Mouse (Mus musculus): ENCODE data around the gene Prune1.

Prune1 gene

DNA sequence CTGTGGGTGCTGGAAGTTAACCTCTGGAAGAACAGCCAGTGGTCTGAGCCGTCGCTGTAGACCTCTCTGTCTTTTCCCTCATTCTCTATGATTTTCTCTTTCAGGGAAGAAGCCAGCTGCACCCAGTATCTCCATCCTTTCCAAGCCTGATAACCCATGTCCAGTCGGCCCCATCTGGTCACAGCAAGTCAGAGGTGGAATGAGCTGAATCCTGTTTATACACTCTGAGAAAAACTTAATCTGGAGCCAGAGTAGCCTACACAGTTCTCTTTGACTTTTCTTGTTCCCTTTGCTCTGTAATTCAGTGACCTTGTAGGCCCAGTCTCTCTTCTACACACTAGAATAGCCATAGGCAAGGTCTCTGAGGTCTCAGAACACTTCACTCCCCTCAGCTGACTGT, 5.7 kb upstream of the Prune1 start:
- TF ChIP-seq NANOG (IDR thresholded peaks at IDR 0.05; ENCODE audit: borderline replicate concordance, low read length) (no peak), POU5F1 (IDR thresholded peaks at IDR 0.05; ENCODE audit: borderline replicate concordance, low read length) (no peak), CTCF (conservative IDR thresholded peaks at IDR 0.05; ENCODE audit: low read length) (no peak)
- no peaks in the 10 kb centered on the region for H3K9me3 ChIP-seq (ENCODE audit: low read length)
- no peak overlapping the region for H3K4me3 ChIP-seq (replicated peaks; ENCODE audit: low read length)
- peaks cover 89% of the 10 kb centered on the region for H3K4me1 ChIP-seq (replicated peaks; ENCODE audit: low read depth, low read length)
- H3K36me3 ChIP-seq (ENCODE audit: insufficient read depth, low read length) = peaks cover 66% of the 10 kb centered on the region
- no peaks in the 10 kb centered on the region for H3K27me3 ChIP-seq (ENCODE audit: insufficient read depth, low read length)

DNA sequence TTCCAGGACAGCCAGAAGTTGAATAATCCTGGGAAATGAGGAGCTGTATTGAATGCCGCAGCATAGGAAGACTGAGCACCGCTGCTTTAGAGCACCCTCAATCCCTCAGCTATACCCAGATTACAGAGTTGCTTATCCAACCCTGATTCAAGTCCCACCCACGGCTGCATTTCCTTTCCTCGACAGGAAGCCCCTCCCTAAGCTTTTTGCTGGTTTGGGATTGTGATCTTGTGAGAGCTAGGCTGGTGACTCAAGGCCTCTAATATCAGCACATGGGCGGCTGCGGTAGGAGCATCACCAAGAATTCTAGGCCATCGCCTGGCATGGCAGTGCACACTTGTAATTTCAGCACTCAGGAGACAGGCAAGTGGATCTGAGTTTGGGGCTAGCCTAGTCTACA, 4.6 kb upstream of the Prune1 start:
- Histone ChIP-seq H3K4me3 (replicated peaks; ENCODE audit: low read length) (peak overlapping the region; percentile 95), H3K9me3 (ENCODE audit: low read length) (no peaks in the 10 kb centered on the region), H3K27me3 (ENCODE audit: insufficient read depth, low read length) (no peaks in the 10 kb centered on the region), H3K36me3 (ENCODE audit: insufficient read depth, low read length) (peaks cover 56% of the 10 kb centered on the region), H3K4me1 (replicated peaks; ENCODE audit: low read depth, low read length) (peaks cover 85% of the 10 kb centered on the region)
- TF ChIP-seq POU5F1 (IDR thresholded peaks at IDR 0.05; ENCODE audit: borderline replicate concordance, low read length) = no peak
- TF ChIP-seq CTCF (conservative IDR thresholded peaks at IDR 0.05; ENCODE audit: low read length) = no peak
- TF ChIP-seq NANOG (IDR thresholded peaks at IDR 0.05; ENCODE audit: borderline replicate concordance, low read length) = no peak

DNA sequence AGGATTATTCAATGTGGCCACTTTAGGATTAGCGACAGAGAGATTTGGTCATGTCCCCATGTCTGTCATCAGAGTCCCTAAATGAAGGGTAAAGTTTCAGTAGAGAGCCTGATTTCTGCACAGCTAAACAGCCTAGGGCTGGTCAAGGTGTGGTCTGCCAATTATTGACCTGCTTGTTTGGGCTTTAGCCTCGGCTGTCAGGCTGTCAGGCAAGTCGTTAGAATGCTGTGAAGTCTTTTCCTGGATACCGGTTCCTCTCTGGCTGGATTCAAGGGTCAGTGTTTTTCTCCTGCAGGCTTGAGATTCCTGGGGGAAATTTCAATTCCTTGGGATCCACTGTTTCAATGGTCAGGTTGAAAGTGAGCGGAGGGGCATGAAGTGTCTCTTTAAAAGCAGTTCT, 4.1 kb upstream of the Prune1 start:
- Histone ChIP-seq H3K9me3 (ENCODE audit: low read length) (no peaks in the 10 kb centered on the region), H3K36me3 (ENCODE audit: insufficient read depth, low read length) (peaks cover 51% of the 10 kb centered on the region), H3K27me3 (ENCODE audit: insufficient read depth, low read length) (no peaks in the 10 kb centered on the region), H3K4me3 (replicated peaks; ENCODE audit: low read length) (peak overlapping the region; percentile 95), H3K4me1 (replicated peaks; ENCODE audit: low read depth, low read length) (peaks cover 80% of the 10 kb centered on the region)
- no peak for TF ChIP-seq CTCF (conservative IDR thresholded peaks at IDR 0.05; ENCODE audit: low read length)
- TF ChIP-seq NANOG (IDR thresholded peaks at IDR 0.05; ENCODE audit: borderline replicate concordance, low read length) = no peak
- no peak for TF ChIP-seq POU5F1 (IDR thresholded peaks at IDR 0.05; ENCODE audit: borderline replicate concordance, low read length)

DNA sequence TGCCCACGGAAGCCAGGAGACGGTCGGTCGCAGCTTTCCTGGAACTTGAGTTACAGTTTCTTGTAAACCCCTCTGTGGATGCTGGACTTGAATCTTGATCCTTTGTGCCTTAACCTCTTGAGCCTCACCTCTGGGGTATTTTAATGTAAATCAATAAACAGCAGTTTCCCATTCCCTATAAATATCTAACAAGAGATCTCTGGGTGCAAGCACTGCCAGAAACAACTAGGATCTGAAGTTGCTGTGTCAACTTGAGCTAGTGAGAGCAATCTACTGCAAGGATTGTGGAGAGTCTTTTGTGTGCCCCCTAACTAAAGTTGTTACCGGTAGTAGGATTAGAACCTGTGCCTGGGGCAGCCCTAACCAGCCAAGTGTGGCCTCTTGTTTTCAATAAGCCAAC, 3.5 kb upstream of the Prune1 start:
- Histone ChIP-seq H3K27me3 (ENCODE audit: insufficient read depth, low read length) (no peaks in the 10 kb centered on the region), H3K36me3 (ENCODE audit: insufficient read depth, low read length) (peaks cover 44% of the 10 kb centered on the region), H3K9me3 (ENCODE audit: low read length) (no peaks in the 10 kb centered on the region), H3K4me1 (replicated peaks; ENCODE audit: low read depth, low read length) (peaks cover 77% of the 10 kb centered on the region), H3K4me3 (replicated peaks; ENCODE audit: low read length) (peak overlapping the region; percentile 95)
- TF ChIP-seq CTCF (conservative IDR thresholded peaks at IDR 0.05; ENCODE audit: low read length) (no peak), POU5F1 (IDR thresholded peaks at IDR 0.05; ENCODE audit: borderline replicate concordance, low read length) (no peak), NANOG (IDR thresholded peaks at IDR 0.05; ENCODE audit: borderline replicate concordance, low read length) (no peak)

DNA sequence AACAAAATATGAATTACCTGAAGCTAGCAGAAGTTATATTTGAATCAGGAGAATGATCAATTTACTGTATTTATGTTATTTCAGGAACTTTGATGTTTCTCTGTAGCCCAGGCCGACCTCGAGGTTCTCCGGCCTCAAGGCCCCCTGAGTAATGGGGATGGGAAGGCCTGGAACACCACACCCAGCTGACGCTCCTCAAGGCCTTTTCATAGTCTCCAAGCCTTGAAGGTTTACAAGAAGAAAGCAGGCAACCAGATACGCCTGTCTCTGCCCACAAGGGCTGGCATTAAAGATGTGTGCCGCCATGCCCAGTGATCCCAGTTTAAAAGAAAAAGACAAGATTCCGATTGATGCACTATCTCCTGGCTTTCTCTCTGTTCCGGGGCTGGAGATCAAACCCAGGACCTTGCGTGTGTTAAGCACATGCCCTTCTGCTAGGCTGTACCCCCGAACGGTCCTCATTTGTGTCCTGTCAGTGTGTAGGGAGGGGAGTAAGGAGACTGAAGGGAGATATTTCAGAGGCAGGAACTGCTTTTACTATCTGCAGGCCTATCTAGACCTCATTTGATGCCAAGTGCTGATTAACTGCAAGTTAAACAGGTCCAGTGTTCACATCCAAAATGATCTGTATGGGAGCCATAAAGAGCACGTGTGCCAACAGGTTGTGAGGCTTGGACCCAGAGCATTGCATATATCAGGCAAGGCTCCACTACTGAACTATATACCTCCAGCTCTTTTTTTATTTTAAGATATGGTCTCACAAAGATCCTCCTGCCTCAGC, 2.8 kb upstream of the Prune1 start:
- no peak for TF ChIP-seq POU5F1 (IDR thresholded peaks at IDR 0.05; ENCODE audit: borderline replicate concordance, low read length)
- no peak for TF ChIP-seq NANOG (IDR thresholded peaks at IDR 0.05; ENCODE audit: borderline replicate concordance, low read length)
- no peak for TF ChIP-seq CTCF (conservative IDR thresholded peaks at IDR 0.05; ENCODE audit: low read length)
- H3K4me1 ChIP-seq (replicated peaks; ENCODE audit: low read depth, low read length) = peaks cover 74% of the 10 kb centered on the region
- no peaks in the 10 kb centered on the region for H3K27me3 ChIP-seq (ENCODE audit: insufficient read depth, low read length)
- H3K9me3 ChIP-seq (ENCODE audit: low read length) = no peaks in the 10 kb centered on the region
- peaks cover 37% of the 10 kb centered on the region for H3K36me3 ChIP-seq (ENCODE audit: insufficient read depth, low read length)
- peak overlapping the region; percentile 95 for H3K4me3 ChIP-seq (replicated peaks; ENCODE audit: low read length)

DNA sequence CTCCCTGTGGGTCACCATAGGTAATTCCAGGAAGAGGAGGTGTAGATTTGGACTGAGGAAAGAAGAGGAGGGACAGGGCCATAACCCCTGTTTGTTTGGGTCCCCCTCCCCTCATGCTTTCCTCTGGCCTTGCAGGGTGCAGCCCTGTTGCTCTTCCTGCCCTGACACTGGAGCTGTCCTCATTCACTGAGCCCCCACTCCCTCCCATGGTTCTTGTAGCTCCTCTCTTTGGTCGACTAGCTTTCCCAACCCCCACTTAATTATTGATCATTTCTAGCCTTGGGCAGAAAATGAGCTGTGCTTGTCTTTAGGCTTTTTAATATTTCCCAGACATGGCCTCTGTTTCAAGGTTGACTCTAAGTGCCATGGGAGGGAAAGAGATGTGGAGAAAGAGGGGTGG, 2.2 kb upstream of the Prune1 start:
- no peak for TF ChIP-seq CTCF (conservative IDR thresholded peaks at IDR 0.05; ENCODE audit: low read length)
- Histone ChIP-seq H3K27me3 (ENCODE audit: insufficient read depth, low read length) (no peaks in the 10 kb centered on the region), H3K4me3 (replicated peaks; ENCODE audit: low read length) (peak overlapping the region; percentile 95), H3K36me3 (ENCODE audit: insufficient read depth, low read length) (peaks cover 37% of the 10 kb centered on the region), H3K9me3 (ENCODE audit: low read length) (no peaks in the 10 kb centered on the region), H3K4me1 (replicated peaks; ENCODE audit: low read depth, low read length) (peaks cover 75% of the 10 kb centered on the region)

DNA sequence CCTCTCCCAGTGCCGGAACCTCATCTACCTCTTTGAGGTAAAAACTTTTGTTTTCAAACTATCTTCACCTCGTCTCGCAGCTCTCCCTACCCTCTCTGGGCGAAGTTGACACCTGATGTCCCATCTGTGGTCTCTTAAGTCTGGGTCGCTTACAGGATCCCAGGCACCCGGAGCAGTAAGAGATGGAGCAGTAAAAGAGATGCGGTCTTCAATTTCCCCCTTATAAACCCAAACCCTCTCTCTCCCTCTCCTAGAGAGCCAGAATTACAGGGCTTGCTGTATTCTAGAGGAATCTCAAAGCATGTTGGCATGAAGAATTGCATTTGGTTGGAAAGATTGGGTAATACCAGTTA, 1.7 kb upstream of the Prune1 start:
- peaks cover 33% of the 10 kb centered on the region for H3K36me3 ChIP-seq (ENCODE audit: insufficient read depth, low read length)

DNA sequence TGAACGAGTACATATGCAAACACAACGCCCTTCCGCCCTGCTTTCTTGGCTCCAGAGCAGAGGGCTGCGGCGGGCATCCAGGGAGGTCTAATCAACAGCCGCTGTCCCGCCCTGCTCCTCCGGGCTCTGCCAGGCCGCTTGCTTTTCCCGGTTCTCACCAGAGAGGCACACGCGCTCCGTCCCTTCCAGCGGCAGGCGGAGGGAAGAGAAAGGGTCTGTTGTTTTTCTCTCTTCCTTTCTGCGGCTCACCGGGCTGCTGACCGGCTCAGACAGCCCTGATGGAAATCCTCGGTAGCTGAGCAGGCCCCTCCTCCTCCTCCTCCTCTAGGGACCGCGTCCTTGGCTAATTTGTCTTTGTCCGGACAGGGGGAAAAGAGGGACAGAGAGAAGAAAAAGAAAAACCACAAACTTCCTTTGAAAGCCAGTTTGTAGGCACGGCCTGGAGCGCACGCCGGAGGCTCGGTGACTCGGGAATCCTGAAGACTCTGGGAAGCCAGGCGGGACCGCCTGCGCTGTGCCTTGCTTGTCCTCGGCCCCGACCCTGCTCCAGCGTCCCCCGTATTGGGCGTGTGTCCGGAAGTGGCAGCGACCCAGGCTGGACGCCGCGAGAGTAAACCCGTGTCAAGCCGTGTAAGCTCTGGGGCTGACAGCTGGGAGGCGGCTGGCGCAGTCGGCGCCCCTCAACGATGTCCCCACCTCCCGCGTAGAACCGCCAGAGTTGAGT, 1.2 kb upstream of the Prune1 start:
- H3K9me3 ChIP-seq (ENCODE audit: low read length) = no peaks in the 10 kb centered on the region
- no peaks in the 10 kb centered on the region for H3K27me3 ChIP-seq (ENCODE audit: insufficient read depth, low read length)
- peak overlapping the region; percentile 95 for H3K4me3 ChIP-seq (replicated peaks; ENCODE audit: low read length)
- TF ChIP-seq NANOG (IDR thresholded peaks at IDR 0.05; ENCODE audit: borderline replicate concordance, low read length) (no peak), POU5F1 (IDR thresholded peaks at IDR 0.05; ENCODE audit: borderline replicate concordance, low read length) (no peak), CTCF (conservative IDR thresholded peaks at IDR 0.05; ENCODE audit: low read length) (no peak)
- peaks cover 77% of the 10 kb centered on the region for H3K4me1 ChIP-seq (replicated peaks; ENCODE audit: low read depth, low read length)
- peaks cover 28% of the 10 kb centered on the region for H3K36me3 ChIP-seq (ENCODE audit: insufficient read depth, low read length)

More for the DNA sequence above, 1.7 kb upstream of the Prune1 start:
- no peaks in the 10 kb centered on the region for H3K9me3 ChIP-seq (ENCODE audit: low read length)
- H3K4me1 ChIP-seq (replicated peaks; ENCODE audit: low read depth, low read length) = peaks cover 77% of the 10 kb centered on the region
- TF ChIP-seq NANOG (IDR thresholded peaks at IDR 0.05; ENCODE audit: borderline replicate concordance, low read length) = no peak
- no peak for TF ChIP-seq CTCF (conservative IDR thresholded peaks at IDR 0.05; ENCODE audit: low read length)
- TF ChIP-seq POU5F1 (IDR thresholded peaks at IDR 0.05; ENCODE audit: borderline replicate concordance, low read length) = no peak
- peak overlapping the region; percentile 95 for H3K4me3 ChIP-seq (replicated peaks; ENCODE audit: low read length)
- no peaks in the 10 kb centered on the region for H3K27me3 ChIP-seq (ENCODE audit: insufficient read depth, low read length)

Measured in E14TG2a.4 (cell line).